Mouse (Mus musculus): ENCODE results near the gene Mmrn1.

The Mmrn1 gene

DNA sequence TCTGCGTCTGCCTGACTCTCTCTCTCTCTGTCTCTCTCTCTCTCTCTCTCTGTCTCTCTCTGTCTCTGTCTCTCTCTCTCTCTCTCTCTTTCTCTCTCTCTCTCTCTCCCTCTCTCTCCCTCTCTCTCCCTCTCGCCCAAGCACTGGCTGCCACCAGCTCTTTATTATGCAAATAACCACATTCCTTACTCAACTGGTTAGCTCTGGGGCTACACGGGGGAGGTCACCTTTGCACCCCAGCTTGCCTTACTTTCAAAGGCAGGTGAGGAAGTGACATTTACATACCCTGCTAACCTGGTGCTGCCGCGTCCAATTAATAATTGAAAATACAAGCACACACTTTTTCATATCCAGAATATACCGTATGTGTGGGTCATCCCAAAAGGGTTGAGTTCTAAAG is 69.3 kb downstream of the Mmrn1 start:
- no peak for DNase-seq

DNA sequence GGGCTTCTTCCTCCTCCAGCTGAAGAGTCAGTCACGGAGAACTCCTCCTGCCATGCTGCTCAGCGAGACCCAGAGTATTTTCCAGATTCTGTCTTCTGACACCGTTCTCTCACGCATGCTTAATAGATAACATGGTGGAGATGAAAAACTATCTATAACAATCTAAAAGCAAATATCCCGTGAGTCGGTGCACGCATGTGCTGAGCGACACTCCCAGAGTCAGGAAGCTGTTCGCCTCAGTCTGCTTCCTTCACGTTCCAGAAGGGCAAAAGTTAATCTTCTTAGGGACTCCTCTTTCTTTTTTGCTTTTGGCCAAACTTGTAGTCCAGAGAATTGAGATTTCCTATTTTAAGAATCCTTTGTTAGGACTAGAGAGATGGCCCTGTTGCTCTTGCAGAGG is 69.7 kb downstream of the Mmrn1 start:
- DNase-seq = no peak

DNA sequence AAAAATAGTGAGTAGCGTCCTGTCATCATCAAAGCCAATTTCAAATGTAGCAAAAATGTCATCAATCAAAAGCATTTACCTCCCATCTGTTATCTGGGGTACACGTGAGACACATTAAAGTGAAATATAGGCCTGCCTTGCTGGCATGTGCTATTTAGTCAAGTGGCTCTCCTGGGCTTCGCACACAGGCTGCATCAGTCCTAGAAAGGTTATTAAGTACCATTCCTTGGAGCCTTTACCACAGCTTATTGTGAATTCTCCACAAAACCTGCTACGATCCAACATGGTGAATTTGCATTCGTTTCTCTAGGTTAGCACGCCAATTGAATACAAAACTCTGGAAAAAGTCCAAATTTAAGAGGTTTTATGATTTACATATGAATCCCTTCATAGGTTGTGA is 70.8 kb downstream of the Mmrn1 start:
- DNase-seq = no peak

DNA sequence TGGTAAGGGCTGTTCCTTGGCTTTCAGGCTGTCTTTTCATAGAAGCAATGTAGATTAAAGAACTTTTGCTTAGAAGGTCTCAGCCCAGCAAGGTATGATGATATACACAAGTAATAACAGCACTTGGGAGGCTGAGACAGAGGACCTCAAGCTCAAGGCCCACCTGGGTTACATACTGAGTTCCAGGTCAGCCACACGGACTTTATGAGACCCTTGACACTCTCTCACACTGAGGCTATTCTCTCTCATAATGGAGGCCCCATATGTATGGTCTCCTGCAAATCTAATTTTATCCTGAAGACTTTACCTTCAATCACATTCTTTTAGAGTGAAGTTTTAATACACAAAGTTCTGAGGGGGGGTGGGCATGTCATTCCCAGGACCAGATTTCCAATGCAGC is 71.6 kb downstream of the Mmrn1 start:
- DNase-seq = no peak

DNA sequence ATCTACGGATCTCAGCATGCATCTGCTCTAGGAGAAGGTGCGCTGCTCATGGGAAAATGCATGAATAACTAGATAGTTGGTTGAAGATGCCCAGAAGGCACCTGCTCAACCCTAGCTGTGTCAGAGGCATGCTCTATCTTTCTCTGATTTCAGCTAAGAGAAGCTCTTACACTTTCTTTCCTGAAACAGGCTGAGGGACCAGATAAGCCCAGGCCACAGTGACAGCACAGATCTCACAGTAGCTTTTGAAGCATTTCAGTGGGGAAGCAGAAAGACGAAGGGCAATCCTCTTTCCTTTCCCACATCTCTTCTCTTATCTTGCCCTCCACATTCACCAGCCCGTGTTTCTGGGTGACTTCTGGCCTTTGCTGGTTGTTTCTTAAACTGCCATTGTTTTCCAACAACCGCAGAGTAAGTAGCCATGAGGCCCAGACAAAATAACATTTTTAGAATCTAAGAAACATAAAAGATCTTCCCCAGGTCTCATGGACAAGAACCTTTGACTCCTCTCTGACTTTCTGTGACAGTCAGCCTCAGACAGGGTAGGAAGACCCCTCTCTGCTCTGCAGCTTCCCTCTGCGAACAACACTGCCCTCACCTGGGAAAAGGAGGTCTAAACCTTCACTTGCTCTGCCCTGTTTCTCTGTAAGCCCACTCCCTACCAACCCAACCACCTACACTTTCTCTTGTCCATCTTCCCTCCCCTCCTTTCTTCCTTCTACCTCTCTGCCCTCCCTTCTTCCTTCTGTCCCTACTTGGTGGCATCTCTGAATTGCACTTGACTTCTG is 76.4 kb downstream of the Mmrn1 start:
- no peak for DNase-seq

DNA sequence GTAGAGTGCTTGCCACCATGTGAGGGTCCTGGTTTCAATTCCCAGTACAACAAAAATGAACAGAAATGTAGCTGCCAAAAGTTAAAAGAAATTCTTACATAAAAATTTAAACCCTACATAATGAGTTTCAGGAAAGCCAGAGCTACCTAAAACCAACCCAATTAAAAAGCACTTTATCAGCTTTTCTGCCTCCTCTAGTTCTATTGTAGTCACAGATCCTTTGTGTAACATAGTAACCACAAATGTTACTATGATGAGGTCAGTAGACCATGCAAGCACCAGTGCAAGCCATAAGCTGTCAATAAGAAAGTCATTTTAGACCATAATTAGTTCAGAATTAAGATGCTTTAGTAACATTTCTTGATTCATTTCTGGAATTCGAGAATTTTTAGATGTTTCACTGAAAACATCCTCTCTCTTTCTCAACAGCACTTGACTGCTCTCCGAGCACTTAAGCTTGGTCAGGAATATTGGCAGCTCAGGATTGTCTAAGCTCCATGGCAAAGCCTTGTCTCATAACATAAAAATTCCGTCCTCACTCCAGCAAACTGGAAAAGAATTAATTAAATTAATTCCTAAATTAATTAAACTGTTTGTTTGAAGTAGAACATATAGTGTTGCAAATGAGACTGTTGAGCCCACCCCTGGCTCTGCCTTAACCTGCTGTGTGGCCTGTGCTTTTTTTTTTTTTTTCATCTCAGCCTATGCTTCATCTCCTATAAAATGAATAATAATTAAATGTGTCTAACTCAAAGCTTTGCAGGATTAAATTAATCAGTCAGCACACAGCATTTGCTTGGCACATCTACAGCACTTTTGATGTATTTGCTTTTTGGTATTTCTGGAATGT is 79.4 kb downstream of the Mmrn1 start:
- DNase-seq = no peak

DNA sequence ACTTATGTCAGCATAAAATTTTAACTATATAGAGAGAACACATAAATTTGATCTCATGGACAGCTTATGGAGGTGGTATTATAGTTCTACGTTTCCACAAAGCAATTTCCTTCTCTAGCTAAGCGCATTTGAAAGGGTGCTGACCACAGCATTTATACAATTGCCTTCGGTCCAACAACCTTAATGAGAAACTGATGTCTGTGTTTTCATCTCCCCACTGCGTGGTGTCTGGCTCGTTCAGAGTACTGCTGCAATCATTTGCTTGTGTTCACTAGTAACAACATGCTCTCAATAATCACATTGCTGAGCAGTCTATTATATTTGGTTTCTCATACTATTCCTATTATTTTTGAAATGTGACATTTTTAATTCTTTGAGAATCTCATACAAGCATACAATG is 89.0 kb downstream of the Mmrn1 start:
- no peak for DNase-seq

DNA sequence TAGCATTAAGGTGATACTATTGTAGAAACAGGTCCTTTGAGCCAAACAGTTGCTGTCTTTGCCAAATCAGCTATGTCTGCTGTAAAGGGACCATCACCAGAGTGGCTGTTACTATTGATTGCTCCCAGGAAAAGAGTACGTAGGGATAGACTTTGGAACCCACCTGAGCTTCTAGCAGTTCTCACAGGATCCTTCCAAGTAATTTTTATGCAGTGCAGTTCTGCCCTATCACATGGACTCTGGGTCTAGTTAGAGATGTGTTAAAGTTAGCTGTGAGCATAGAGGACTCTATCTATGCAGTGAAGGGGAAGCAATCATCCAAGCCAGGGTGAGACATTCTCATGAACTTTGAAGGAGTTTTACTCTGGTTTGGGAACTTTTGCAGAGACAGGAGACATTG is 94.9 kb downstream of the Mmrn1 start:
- no peak for DNase-seq

DNA sequence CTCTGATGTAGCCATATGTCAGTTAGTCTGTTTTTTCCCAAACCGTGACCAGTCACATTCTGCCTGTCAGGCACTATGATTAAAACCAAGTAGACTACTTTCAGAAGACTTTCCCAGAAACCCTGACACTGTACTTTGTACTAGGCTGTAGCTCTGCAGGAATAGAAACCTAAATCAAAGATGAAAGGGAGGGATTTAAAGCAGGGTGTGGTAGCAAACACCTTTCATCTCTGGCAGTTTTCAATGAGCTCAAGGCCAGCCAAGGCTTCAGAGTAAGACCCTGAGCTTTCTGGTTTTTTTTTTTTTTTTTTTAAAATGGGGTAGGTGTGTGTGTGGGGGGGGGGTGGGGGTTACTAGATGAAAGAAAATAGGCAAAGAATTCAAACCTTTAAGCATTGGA is 96.2 kb downstream of the Mmrn1 start:
- no peak for DNase-seq

DNA sequence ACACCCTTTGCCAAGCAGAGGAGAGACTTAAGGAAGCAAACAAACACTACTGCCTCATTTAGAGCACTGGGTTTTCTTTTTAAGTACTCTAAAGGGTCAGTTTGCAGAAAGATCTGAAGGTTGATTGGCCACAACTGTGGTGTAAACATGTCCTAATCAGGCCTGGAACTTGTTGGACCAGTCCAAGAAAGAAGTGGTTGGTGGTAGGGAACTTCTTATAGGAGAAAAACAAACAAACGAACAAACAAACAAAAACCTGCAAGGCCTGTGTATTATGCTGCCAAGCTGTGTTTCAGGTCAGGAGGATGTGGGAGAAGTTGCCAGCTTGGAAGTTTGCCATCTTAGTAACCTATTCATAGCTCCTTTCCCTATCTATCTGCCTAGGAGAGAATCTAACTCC is 108.5 kb downstream of the Mmrn1 start:
- no peak for DNase-seq
